Mouse (Mus musculus): ENCODE data around the gene Tex35. TPM values are rescaled to one million over a fixed set of nuclear protein-coding genes. Genes with fewer than 3 reads are reported as not detected.
A peak's percentile ranks its signal among the peaks of the same experiment; 100 is the strongest.

Tex35 gene
- total RNA-seq (2021): not detected
- long read RNA-seq, experiment 1: 0 reads
- long read RNA-seq, experiment 2: 0 reads

DNA sequence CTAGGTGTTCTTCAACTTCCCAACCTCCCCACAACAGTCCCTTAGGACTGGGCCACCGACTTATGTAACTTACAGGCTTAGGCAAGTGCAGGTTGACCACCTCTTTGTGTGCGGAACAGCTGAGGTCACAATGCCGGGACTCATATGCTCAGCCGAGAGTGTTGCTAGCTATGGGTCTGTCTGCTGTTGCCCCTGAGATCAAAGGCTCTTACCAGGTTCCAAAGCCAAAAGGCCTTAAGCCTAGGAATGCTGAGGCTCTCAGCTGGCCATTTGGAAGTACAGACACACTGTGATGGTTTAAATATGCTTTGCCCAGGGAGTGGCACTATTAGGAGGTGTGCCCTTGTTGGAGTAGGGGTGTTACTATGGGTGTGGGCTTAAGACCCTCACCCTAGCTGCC is at the start of gene Tex35:
Gene Tex35 (minus strand): TSS at position 101 of the 400 bp plus-strand sequence.
- TF ChIP-seq CTCF (conservative IDR thresholded peaks at IDR 0.05): no peak
- DNase-seq (ENCODE audit: low spot score in 2 of 2): no peak

DNA sequence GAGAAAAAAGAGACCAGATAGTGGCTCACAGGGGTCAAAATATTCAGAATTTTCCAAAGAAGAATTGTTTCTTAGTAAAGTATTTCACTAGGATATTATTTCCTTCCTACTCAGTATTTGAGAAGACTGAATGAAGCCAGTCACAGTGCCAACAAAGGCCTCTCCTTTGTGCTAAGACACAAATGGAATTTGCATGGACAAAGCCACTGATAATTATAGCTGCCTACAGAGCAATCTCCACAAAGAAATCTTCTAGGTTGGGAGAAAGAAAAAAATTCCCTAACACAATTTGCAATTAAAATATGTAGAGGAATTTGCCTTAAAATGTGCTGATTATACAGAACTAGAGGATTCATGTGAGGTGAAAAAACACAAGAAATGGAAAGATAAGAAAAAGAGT is 45.3 kb upstream of the Tex35 start:
- DNase-seq (ENCODE audit: low spot score in 2 of 2): no peak
- Histone ChIP-seq H3K27ac (peak overlapping the region; percentile 56), H3K4me3 (no peak overlapping the region)
- no peak for TF ChIP-seq CTCF (conservative IDR thresholded peaks at IDR 0.05)

More for the DNA sequence above, at the start of gene Tex35:
- H3K4me3 ChIP-seq: no peak within 1 kb of the TSS
- no peak within 1 kb of the TSS for H3K27ac ChIP-seq

- no peak for TF ChIP-seq CTCF (conservative IDR thresholded peaks at IDR 0.05)
- no peak for DNase-seq (ENCODE audit: low spot score in 2 of 2)
- no peak overlapping the region for H3K27ac ChIP-seq
- H3K4me3 ChIP-seq: no peak overlapping the region
These were observed 41.6 kb upstream of the Tex35 start for GRCm38 (mm10) chr1:157150107-157150506.

- Histone ChIP-seq H3K27ac (peak overlapping the region; percentile 41; the same call in 1 of the 2 replicates), H3K4me3 (no peak overlapping the region)
- no peak for DNase-seq (ENCODE audit: low spot score in 2 of 2)
- TF ChIP-seq CTCF (conservative IDR thresholded peaks at IDR 0.05): no peak
These were observed 36.1 kb upstream of the Tex35 start for GRCm38 (mm10) chr1:157144621-157145020.

GRCm38 (mm10) chr1:157143326-157143932 is 34.9 kb upstream of the Tex35 start:
- no peak for DNase-seq (ENCODE audit: low spot score in 2 of 2)
- TF ChIP-seq CTCF (conservative IDR thresholded peaks at IDR 0.05): no peak
- Histone ChIP-seq H3K27ac (no peak overlapping the region), H3K4me3 (no peak overlapping the region)

- no peak for DNase-seq (ENCODE audit: low spot score in 2 of 2)
- no peak for TF ChIP-seq CTCF (conservative IDR thresholded peaks at IDR 0.05)
- Histone ChIP-seq H3K27ac (peak overlapping the region; percentile 8; the same call in 1 of the 2 replicates), H3K4me3 (no peak overlapping the region)
These were observed 32.5 kb upstream of the Tex35 start for GRCm38 (mm10) chr1:157141014-157141413.

- no peak for TF ChIP-seq CTCF (conservative IDR thresholded peaks at IDR 0.05)
- Histone ChIP-seq H3K4me3 (no peak overlapping the region), H3K27ac (no peak overlapping the region)
- no peak for DNase-seq (ENCODE audit: low spot score in 2 of 2)
These were observed 29.4 kb upstream of the Tex35 start for GRCm38 (mm10) chr1:157137854-157138241.

DNA sequence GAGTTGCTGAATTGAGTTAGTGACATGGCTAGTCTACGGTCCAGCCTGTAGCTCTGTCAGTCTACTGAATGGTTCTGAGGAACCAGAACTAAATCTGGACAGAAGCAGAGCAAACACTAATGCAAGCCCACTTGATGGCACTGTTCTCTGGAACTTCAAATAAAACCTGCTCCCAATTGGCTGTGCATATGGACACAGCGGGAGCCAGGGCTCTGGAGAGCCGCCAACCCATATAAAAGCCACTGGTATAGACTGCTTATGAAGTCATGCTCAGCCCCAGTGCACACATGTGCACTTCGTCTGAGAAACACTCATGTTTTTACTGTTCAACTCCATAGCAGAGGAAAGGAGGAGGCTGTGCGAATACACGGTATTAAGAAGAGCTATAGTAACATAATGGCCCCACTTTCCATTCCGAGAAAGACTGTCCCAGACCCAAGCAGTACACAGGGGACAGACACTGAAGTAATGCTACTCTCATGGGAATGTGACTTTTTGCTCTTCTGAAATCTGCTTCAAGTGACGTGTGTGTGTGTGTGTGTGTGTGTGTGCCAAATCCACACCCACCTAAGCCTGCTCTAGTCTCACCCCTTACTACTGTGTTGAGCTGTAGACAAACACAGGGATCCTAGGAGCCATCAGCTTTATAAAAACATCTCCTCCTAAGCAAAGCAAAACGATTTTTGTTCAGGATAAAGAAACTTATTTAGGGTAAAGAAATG is 28.8 kb upstream of the Tex35 start:
- Histone ChIP-seq H3K27ac (no peak overlapping the region), H3K4me3 (no peak overlapping the region)
- peak in 1 of 2 experiments; percentile 28 for DNase-seq (ENCODE audit: low spot score in 2 of 2)
- peak; percentile 65 for TF ChIP-seq CTCF (conservative IDR thresholded peaks at IDR 0.05)

DNA sequence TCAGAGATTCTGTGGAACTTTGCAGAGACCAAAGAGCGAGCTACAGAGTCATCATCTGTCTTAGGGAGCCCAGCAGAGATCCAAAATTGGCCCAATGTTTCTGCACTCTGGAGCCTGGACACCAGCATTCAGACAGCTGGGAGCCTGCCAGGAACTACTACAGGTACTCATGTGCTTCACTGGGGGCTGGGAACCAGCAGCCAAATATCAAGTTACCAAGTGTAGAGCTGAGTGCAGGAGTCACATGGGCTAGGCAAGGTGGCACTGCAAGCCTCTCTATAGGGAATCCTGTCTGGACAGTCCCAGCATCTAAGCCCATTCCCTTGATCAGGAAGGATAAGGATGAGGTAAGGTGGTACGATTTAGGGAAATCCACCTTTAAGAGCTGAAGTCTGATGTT is 19.7 kb upstream of the Tex35 start:
- no peak for TF ChIP-seq CTCF (conservative IDR thresholded peaks at IDR 0.05)
- DNase-seq (ENCODE audit: low spot score in 2 of 2): no peak
- no peak overlapping the region for H3K4me3 ChIP-seq
- no peak overlapping the region for H3K27ac ChIP-seq

GRCm38 (mm10) chr1:157123836-157124235 is 15.4 kb upstream of the Tex35 start:
- no peak for DNase-seq (ENCODE audit: low spot score in 2 of 2)
- TF ChIP-seq CTCF (conservative IDR thresholded peaks at IDR 0.05): no peak
- H3K4me3 ChIP-seq: no peak overlapping the region
- no peak overlapping the region for H3K27ac ChIP-seq

GRCm38 (mm10) chr1:157119168-157119567 is 10.7 kb upstream of the Tex35 start:
- no peak for DNase-seq (ENCODE audit: low spot score in 2 of 2)
- no peak for TF ChIP-seq CTCF (conservative IDR thresholded peaks at IDR 0.05)
- Histone ChIP-seq H3K27ac (no peak overlapping the region), H3K4me3 (no peak overlapping the region)

GRCm38 (mm10) chr1:157117440-157117839 is 9.0 kb upstream of the Tex35 start:
- Histone ChIP-seq H3K27ac (no peak overlapping the region), H3K4me3 (no peak overlapping the region)
- no peak for DNase-seq (ENCODE audit: low spot score in 2 of 2)
- TF ChIP-seq CTCF (conservative IDR thresholded peaks at IDR 0.05): no peak

DNA sequence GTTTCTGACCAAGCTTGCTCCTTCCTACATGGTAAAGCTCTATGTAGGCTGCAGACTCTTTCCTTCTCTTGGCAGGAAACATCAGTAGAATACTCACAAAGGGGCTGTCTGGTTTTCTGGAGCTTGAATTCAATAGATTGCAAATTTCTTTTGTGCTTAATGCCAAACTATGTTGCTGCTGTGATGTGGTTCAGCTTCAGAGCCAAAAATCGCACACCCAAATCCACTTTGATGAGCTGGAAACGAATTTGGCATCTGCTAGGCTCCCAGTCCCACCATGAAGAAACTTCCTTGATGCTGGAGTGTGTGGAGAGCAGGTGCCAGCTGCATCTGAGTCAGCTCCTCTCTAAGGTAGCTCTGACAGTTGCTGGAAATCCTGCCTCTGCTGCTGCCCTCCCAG is 6.0 kb upstream of the Tex35 start:
- no peak for TF ChIP-seq CTCF (conservative IDR thresholded peaks at IDR 0.05)
- Histone ChIP-seq H3K4me3 (no peak overlapping the region), H3K27ac (no peak overlapping the region)
- DNase-seq (ENCODE audit: low spot score in 2 of 2): no peak

Measured in layer of hippocampus, adult 2 months (tissue).